Mouse (Mus musculus) ES-E14 (cell line): ENCODE data around the gene Epsti1. TPM values are rescaled to one million over a fixed set of nuclear protein-coding genes. Genes with fewer than 3 reads are reported as not detected.

Experiments used
- DNase-seq: peaks from one replicate; pipeline ENCODE4 v3.0.0-alpha.2; 2013; ENCODE audit warnings: low read depth, low spot score
- H3K27ac ChIP-seq: 2 replicates; pipeline ENCODE4 v1.5.1; 2012; ENCODE audit warnings: low read depth, mild to moderate bottlenecking, low read length, moderate library complexity, mixed read lengths; ENCODE audit not compliant: poor library complexity, insufficient read depth, severe bottlenecking
- H3K36me3 ChIP-seq: 2 replicates; pipeline ENCODE4 v1.6.1; 2012; ENCODE audit warnings: mild to moderate bottlenecking, low read length, moderate library complexity, mixed read lengths; ENCODE audit not compliant: control insufficient read depth, poor library complexity, insufficient read depth, severe bottlenecking
- H3K4me1 ChIP-seq, 2 experiments: fragments of 150-350 bp in 1 of 2; sonication (generic) in 1 of 2; 2 replicates each; pipeline ENCODE4 v1.6.1; 2012; ENCODE audit warnings: low read length in 2 of 2, mild to moderate bottlenecking in 1 of 2, mixed read lengths in 1 of 2; ENCODE audit not compliant: control insufficient read depth in 2 of 2, insufficient read depth in 2 of 2, poor library complexity in 1 of 2
- H3K4me3 ChIP-seq, 2 experiments: fragments of 150-350 bp in 1 of 2; sonication (generic) in 1 of 2; 2 replicates each; pipeline ENCODE4 v1.5.1; 2012; ENCODE audit warnings: low read length in 2 of 2, low read depth in 1 of 2, mild to moderate bottlenecking in 1 of 2, mixed read lengths in 1 of 2; ENCODE audit not compliant: insufficient read depth in 1 of 2, poor library complexity in 1 of 2, severe bottlenecking in 1 of 2
- H3K9ac ChIP-seq: 2 replicates; pipeline ENCODE4 v1.6.1; 2012; ENCODE audit warnings: low read depth, mild to moderate bottlenecking, low read length, mixed read lengths; ENCODE audit not compliant: poor library complexity, insufficient read depth, severe bottlenecking
- H3K9me3 ChIP-seq: fragments of 150-350 bp; sonication (generic); 2 replicates; pipeline ENCODE4 v1.6.1; 2012; ENCODE audit warnings: low read depth, mild to moderate bottlenecking, low read length; ENCODE audit not compliant: control insufficient read depth, insufficient read depth
- CHD2 ChIP-seq: IDR thresholded peaks from 2 replicates; pipeline ENCODE4 v1.6.1; 2014; ENCODE audit warnings: mild to moderate bottlenecking, low read depth, low read length, inconsistent platforms
- HCFC1 ChIP-seq: IDR thresholded peaks from 2 replicates; pipeline ENCODE4 v1.6.1; 2012; ENCODE audit warnings: low read length, inconsistent platforms, borderline replicate concordance; ENCODE audit not compliant: insufficient read depth
- MAFK ChIP-seq: IDR thresholded peaks from 2 replicates; pipeline ENCODE4 v1.6.1; 2014; ENCODE audit warnings: mild to moderate bottlenecking, low read depth, low read length, inconsistent platforms; ENCODE audit not compliant: insufficient read depth
- ZC3H11A ChIP-seq: IDR thresholded peaks from 2 replicates; pipeline ENCODE4 v1.6.1; 2012; ENCODE audit warnings: low read depth, mild to moderate bottlenecking, inconsistent platforms, low read length, borderline replicate concordance
- ZNF384 ChIP-seq: IDR thresholded peaks from 2 replicates; pipeline ENCODE4 v1.6.1; 2012; ENCODE audit warnings: low read depth, low read length, inconsistent platforms
- in situ Hi-C, 2 experiments: fragments of 600-800 bp; cut with MboI; formaldehyde crosslinking; loops; one replicate each; pipeline ENCODE4 v1.15.1; 2025; ENCODE audit warnings: low sequenced_read_pairs in 2 of 2, inconsistent platforms in 1 of 2; ENCODE audit not compliant: unreplicated experiment in 2 of 2
- total RNA-seq: library from RNA; depleted of rRNA; stranded (reverse); fragments of 300-350 nt; gene quantifications from 2 replicates; pipeline ENCODE4 v1.2.3, GENCODE M21; 2012

Epsti1 gene
- total RNA-seq, 1 experiment = not detected

DNA sequence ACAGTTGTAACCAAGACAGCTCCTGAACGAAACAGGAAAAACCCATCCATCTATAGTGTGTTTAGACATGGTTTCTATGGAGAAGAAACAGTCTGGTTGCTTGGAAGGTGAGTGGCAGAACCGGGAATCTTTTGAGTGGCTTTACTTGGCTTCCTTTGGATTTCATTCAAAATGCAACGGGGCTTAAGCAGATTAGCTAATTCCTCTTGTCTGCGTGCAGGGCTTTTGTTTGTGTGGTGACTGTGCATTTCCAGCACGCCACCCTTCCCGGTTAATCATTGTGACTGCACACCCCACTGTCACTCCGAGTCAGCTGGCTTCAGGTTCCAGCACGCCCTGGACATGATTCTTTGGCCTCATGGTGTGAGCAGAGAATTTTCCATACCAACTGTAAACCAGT, 115.9 kb downstream of the Epsti1 start:
- no peak overlapping the region for H3K4me3 ChIP-seq

DNA sequence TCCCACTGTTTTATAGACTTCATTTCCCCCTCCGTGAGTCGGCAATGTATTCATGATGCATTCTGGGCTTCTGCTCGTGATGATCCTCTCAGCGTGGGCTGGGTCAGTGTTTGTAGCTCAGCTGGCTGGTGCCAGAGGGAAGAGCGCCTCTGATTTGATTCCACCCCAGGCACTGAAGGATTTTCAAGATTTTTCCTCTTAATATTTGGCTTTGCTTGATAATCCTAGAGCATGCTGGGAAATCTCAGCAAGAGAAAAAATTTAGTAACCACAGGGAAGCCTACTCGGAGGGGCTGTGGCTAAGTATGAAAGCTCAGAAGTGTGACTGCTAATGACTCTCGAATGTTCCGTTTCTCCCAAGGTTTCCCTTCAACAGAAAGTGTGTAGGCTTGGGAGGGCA, 134.8 kb downstream of the Epsti1 start:
- Histone ChIP-seq H3K9me3 (no peaks in the 10 kb centered on the region), H3K4me1 (no peaks in the 10 kb centered on the region), H3K9ac (no peak overlapping the region), H3K4me3 (no peak overlapping the region), H3K36me3 (no peaks in the 10 kb centered on the region), H3K27ac (no peak overlapping the region)
- no peak for DNase-seq
- in situ Hi-C loops = no loop called here
- no peak for TF ChIP-seq HCFC1
- TF ChIP-seq ZNF384 = no peak
- TF ChIP-seq MAFK = no peak
- TF ChIP-seq CHD2 = no peak
- no peak for TF ChIP-seq ZC3H11A

More for the DNA sequence above, 115.9 kb downstream of the Epsti1 start:
- no peak overlapping the region for H3K9ac ChIP-seq
- TF ChIP-seq HCFC1 = no peak
- no peak for TF ChIP-seq ZNF384
- TF ChIP-seq ZC3H11A = no peak
- peak; percentile 33; the same call in 1 of the 2 replicates for TF ChIP-seq MAFK
- H3K27ac ChIP-seq = no peak overlapping the region
- H3K36me3 ChIP-seq = no peaks in the 10 kb centered on the region
- no peaks in the 10 kb centered on the region for H3K9me3 ChIP-seq
- DNase-seq = no peak
- in situ Hi-C loops = no loop called here
- H3K4me1 ChIP-seq = no peaks in the 10 kb centered on the region

DNA sequence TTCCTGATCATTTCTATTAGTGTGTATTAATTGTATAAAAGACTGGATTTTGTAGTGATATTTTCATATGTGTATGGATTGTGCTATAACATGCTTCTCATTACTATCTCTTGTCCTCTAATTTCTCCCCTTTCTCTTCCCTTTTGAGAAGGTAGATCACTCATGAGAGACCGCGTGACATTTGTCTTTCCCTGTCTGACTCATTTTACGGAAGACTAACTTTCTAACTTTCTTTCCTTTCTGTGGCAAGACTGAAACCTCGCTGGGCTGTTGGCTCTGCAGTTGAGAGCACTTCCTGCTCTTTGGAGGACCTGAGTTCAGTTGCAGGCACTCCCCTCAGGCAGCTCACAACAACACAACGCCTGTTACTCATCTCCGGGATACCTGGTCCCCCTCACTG, 136.6 kb downstream of the Epsti1 start:
- TF ChIP-seq ZC3H11A = no peak
- TF ChIP-seq ZNF384 = no peak
- no peak for TF ChIP-seq HCFC1
- TF ChIP-seq MAFK = no peak
- TF ChIP-seq CHD2 = no peak
- H3K4me3 ChIP-seq = no peak overlapping the region
- in situ Hi-C loops = no loop called here

DNA sequence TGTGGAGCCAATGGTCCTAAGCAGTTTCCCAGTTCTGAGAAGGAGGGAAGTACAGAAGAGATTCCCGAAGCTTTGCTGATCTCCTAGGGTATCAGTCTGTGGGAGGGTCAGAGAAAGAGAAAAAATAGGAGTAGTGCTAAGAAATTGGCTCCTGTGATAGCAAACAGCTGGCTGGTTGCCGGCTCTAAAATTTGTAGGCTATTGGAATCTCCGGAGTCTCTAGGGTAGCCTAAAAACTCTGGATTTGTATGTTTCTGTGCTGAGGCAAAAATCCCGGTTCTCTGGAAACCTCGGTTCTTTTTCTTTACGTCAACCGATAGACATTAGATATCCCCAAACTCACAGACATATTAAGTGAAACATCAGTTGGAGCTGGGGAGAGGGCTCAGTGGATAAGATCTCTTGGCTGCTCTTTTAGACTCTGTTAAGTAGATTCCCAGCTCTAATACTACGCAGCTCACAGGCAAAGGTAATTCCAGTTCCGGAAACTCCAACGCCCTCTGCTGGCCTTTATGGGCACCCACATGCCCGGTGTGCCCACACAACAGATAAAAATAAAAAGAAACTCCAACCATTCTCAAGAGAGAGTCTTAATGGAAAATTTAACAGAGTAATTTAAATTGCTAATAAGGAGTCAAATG, 138.0 kb downstream of the Epsti1 start:
- DNase-seq = peak; percentile 21
- Histone ChIP-seq H3K4me3 (no peak overlapping the region), H3K4me1 (no peaks in the 10 kb centered on the region), H3K36me3 (no peaks in the 10 kb centered on the region; the same call in 1 of the 2 replicates), H3K27ac (no peak overlapping the region), H3K9ac (no peak overlapping the region), H3K9me3 (no peaks in the 10 kb centered on the region)
- peak; percentile 71 for TF ChIP-seq ZC3H11A
- no peak for TF ChIP-seq HCFC1
- in situ Hi-C loops = no loop called here

More for the DNA sequence above, 136.6 kb downstream of the Epsti1 start:
- Histone ChIP-seq H3K36me3 (no peaks in the 10 kb centered on the region), H3K9me3 (no peaks in the 10 kb centered on the region), H3K27ac (no peak overlapping the region), H3K4me1 (no peaks in the 10 kb centered on the region), H3K9ac (no peak overlapping the region)
- DNase-seq = no peak

DNA sequence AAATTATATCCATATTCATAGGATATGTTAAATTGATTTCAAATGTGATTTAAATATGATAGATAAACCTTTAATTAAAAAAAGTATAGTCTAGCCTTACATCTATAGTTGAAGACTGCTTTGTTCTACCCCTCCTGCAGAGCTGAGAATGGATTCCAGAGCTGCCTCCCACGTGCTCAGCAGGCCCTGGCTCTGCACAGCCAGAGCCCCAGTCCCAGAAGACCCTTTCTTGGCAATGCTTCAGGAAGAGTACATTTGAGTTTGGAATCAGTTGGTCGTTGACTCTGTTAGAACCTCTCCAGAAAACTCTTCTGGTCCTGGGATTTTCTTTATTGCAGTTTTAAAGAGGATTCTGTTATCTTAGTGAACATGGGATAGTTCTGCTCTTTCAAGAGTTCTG, 139.0 kb downstream of the Epsti1 start:
- no peak overlapping the region for H3K4me3 ChIP-seq
- no peak overlapping the region for H3K9ac ChIP-seq
- H3K4me1 ChIP-seq = no peaks in the 10 kb centered on the region
- DNase-seq = no peak
- H3K27ac ChIP-seq = no peak overlapping the region
- no peak for TF ChIP-seq CHD2
- TF ChIP-seq MAFK = no peak
- TF ChIP-seq HCFC1 = no peak
- TF ChIP-seq ZC3H11A = no peak
- no peak for TF ChIP-seq ZNF384
- no peaks in the 10 kb centered on the region; the same call in 1 of the 2 replicates for H3K36me3 ChIP-seq
- no peaks in the 10 kb centered on the region for H3K9me3 ChIP-seq
- in situ Hi-C loops = no loop called here
